Mouse (Mus musculus): ENCODE data around the gene Parp12. TPM values are rescaled to one million over a fixed set of nuclear protein-coding genes. Genes with fewer than 3 reads are reported as not detected.
A peak's percentile ranks its signal among the peaks of the same experiment; 100 is the strongest.

Gene Parp12
- 11.9 and 13.5 TPM in 2 replicates for polyA plus RNA-seq (2015; fragmentation: Nextera tagmentation; extraction: Ambion mirVana)

GRCm38 (mm10) chr6:39117584-39118455, at the start of gene Parp12:
TSS of gene Parp12 (minus strand) at chr6:39118349.
- Histone ChIP-seq H3K4me3 (replicated peaks; ENCODE audit: low read depth, low read length) (peak within 1 kb of the TSS; percentile 87), H3K4me2 (ENCODE audit: low read length) (peak within 1 kb of the TSS; percentile 56), H3K27ac (peak within 1 kb of the TSS; percentile 84), H3K4me1 (replicated peaks; ENCODE audit: insufficient read depth, low read length) (0 out of 2 replicates have a peak, but pooled peaks cover 6% of the 10 kb centered on the region), H3K9me3 (replicated peaks; ENCODE audit: low read length) (no peaks in the 10 kb centered on the region), H3K36me3 (ENCODE audit: insufficient read depth, low read length) (no peaks in the 10 kb centered on the region), H3K9ac (ENCODE audit: low read depth, low read length) (peak within 1 kb of the TSS; percentile 95), H3K27me3 (ENCODE audit: insufficient read depth, low read length) (no peaks in the 10 kb centered on the region)
- 1% methylated on average over 88 of the region's 101 CpGs for whole genome bisulfite sequencing
- peak; percentile 85 for DNase-seq (ENCODE audit: low spot score)
- TF ChIP-seq CTCF (IDR thresholded peaks at IDR 0.05; ENCODE audit: low read depth), result no peak
- peak; percentile 72 for ATAC-seq (replicated peaks; ENCODE audit: low FRiP score, low read depth)

- H3K9me3 ChIP-seq (replicated peaks; ENCODE audit: low read length), result no peaks in the 10 kb centered on the region
- H3K4me3 ChIP-seq (replicated peaks; ENCODE audit: low read depth, low read length), result no peak overlapping the region
- DNase-seq (ENCODE audit: low spot score), result no peak
- TF ChIP-seq CTCF (IDR thresholded peaks at IDR 0.05; ENCODE audit: low read depth), result no peak
- H3K27me3 ChIP-seq (ENCODE audit: insufficient read depth, low read length), result no peaks in the 10 kb centered on the region
- H3K4me2 ChIP-seq (ENCODE audit: low read length), result no peak overlapping the region
- H3K4me1 ChIP-seq (replicated peaks; ENCODE audit: insufficient read depth, low read length), result no peaks in the 10 kb centered on the region
- H3K9ac ChIP-seq (ENCODE audit: low read depth, low read length), result no peak overlapping the region
- no peak for ATAC-seq (replicated peaks; ENCODE audit: low FRiP score, low read depth)
- 96% methylated on average over 1 of the region's 1 CpGs for WGBS
- no peak overlapping the region for H3K27ac ChIP-seq
- 0 out of 2 replicates have a peak, but pooled peaks cover 9% of the 10 kb centered on the region for H3K36me3 ChIP-seq (ENCODE audit: insufficient read depth, low read length)
These were observed 46.7 kb upstream of the Parp12 start for GRCm38 (mm10) chr6:39164891-39165290.

DNA sequence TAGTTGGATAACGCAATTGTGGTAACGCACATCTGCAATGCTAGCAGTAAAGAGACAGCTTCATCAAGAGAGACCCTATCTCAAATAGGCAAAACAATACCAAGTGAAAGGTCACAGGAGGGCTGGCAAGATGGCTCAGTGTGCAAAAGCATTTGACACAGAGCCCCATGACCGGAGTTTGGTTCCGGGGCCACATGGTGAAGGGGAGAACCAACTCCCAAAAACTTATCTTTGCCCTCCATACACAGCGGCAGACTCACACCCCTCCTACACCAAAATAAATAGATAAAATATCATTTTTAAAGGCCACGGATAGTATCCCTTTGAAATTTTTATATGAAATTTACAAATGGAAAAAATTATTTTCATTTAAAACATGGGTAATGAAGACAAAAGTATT, 43.8 kb upstream of the Parp12 start:
- Histone ChIP-seq H3K9ac (ENCODE audit: low read depth, low read length) (no peak overlapping the region), H3K4me1 (replicated peaks; ENCODE audit: insufficient read depth, low read length) (no peaks in the 10 kb centered on the region), H3K4me2 (ENCODE audit: low read length) (no peak overlapping the region), H3K9me3 (replicated peaks; ENCODE audit: low read length) (no peaks in the 10 kb centered on the region), H3K27ac (no peak overlapping the region), H3K27me3 (ENCODE audit: insufficient read depth, low read length) (no peaks in the 10 kb centered on the region), H3K36me3 (ENCODE audit: insufficient read depth, low read length) (0 out of 2 replicates have a peak, but pooled peaks cover 9% of the 10 kb centered on the region), H3K4me3 (replicated peaks; ENCODE audit: low read depth, low read length) (no peak overlapping the region)
- no peak for TF ChIP-seq CTCF (IDR thresholded peaks at IDR 0.05; ENCODE audit: low read depth)
- ATAC-seq (replicated peaks; ENCODE audit: low FRiP score, low read depth) (no peak), DNase-seq (ENCODE audit: low spot score) (no peak)
- 95% methylated on average over 6 of the region's 6 CpGs for WGBS

- H3K9me3 ChIP-seq (replicated peaks; ENCODE audit: low read length), result no peaks in the 10 kb centered on the region
- no peaks in the 10 kb centered on the region for H3K4me1 ChIP-seq (replicated peaks; ENCODE audit: insufficient read depth, low read length)
- H3K27me3 ChIP-seq (ENCODE audit: insufficient read depth, low read length), result no peaks in the 10 kb centered on the region
- H3K9ac ChIP-seq (ENCODE audit: low read depth, low read length), result no peak overlapping the region
- no peak overlapping the region for H3K4me3 ChIP-seq (replicated peaks; ENCODE audit: low read depth, low read length)
- WGBS, result 41% methylated on average over 6 of the region's 6 CpGs
- peaks cover 42% of the 10 kb centered on the region for H3K36me3 ChIP-seq (ENCODE audit: insufficient read depth, low read length)
- DNase-seq (ENCODE audit: low spot score) (peak; percentile 67), ATAC-seq (replicated peaks; ENCODE audit: low FRiP score, low read depth) (no peak)
- no peak overlapping the region for H3K27ac ChIP-seq
- TF ChIP-seq CTCF (IDR thresholded peaks at IDR 0.05; ENCODE audit: low read depth), result peak; percentile 69
- no peak overlapping the region for H3K4me2 ChIP-seq (ENCODE audit: low read length)
These were observed 27.9 kb upstream of the Parp12 start for GRCm38 (mm10) chr6:39146041-39146440.

GRCm38 (mm10) chr6:39132556-39132955, 14.4 kb upstream of the Parp12 start:
- H3K4me2 ChIP-seq (ENCODE audit: low read length), result no peak overlapping the region
- H3K36me3 ChIP-seq (ENCODE audit: insufficient read depth, low read length), result peaks cover 15% of the 10 kb centered on the region; the same call in 1 of the 2 replicates
- no peak overlapping the region for H3K27ac ChIP-seq
- H3K27me3 ChIP-seq (ENCODE audit: insufficient read depth, low read length), result no peaks in the 10 kb centered on the region
- H3K9me3 ChIP-seq (replicated peaks; ENCODE audit: low read length), result no peaks in the 10 kb centered on the region
- 72% methylated on average over 5 of the region's 5 CpGs for WGBS
- DNase-seq (ENCODE audit: low spot score) (no peak), ATAC-seq (replicated peaks; ENCODE audit: low FRiP score, low read depth) (no peak)
- no peak overlapping the region for H3K9ac ChIP-seq (ENCODE audit: low read depth, low read length)
- no peak for TF ChIP-seq CTCF (IDR thresholded peaks at IDR 0.05; ENCODE audit: low read depth)
- no peaks in the 10 kb centered on the region for H3K4me1 ChIP-seq (replicated peaks; ENCODE audit: insufficient read depth, low read length)
- no peak overlapping the region for H3K4me3 ChIP-seq (replicated peaks; ENCODE audit: low read depth, low read length)

GRCm38 (mm10) chr6:39131480-39131879, 13.3 kb upstream of the Parp12 start:
- no peaks in the 10 kb centered on the region for H3K9me3 ChIP-seq (replicated peaks; ENCODE audit: low read length)
- no peaks in the 10 kb centered on the region for H3K4me1 ChIP-seq (replicated peaks; ENCODE audit: insufficient read depth, low read length)
- no peak overlapping the region for H3K4me3 ChIP-seq (replicated peaks; ENCODE audit: low read depth, low read length)
- H3K9ac ChIP-seq (ENCODE audit: low read depth, low read length), result no peak overlapping the region
- no peak overlapping the region for H3K27ac ChIP-seq
- no peaks in the 10 kb centered on the region for H3K27me3 ChIP-seq (ENCODE audit: insufficient read depth, low read length)
- H3K4me2 ChIP-seq (ENCODE audit: low read length), result no peak overlapping the region
- DNase-seq (ENCODE audit: low spot score) (no peak), ATAC-seq (replicated peaks; ENCODE audit: low FRiP score, low read depth) (no peak)
- TF ChIP-seq CTCF (IDR thresholded peaks at IDR 0.05; ENCODE audit: low read depth), result no peak
- 31% methylated on average over 4 of the region's 4 CpGs for WGBS
- H3K36me3 ChIP-seq (ENCODE audit: insufficient read depth, low read length), result peaks cover 12% of the 10 kb centered on the region; the same call in 1 of the 2 replicates

Measured in kidney, postnatal 0 days (tissue).